Mouse (Mus musculus) liver, embryonic 14.5 days (tissue): ENCODE results near the gene Tmem229a. TPM values are rescaled to one million over a fixed set of nuclear protein-coding genes. Genes with fewer than 3 reads are reported as not detected.

Experiments
- ATAC-seq: fragments of 200-750 bp; cut with Nextera tagmentation; 2 replicates; pipeline ENCODE4 v1.8.0; 2017; ENCODE audit warnings: moderate number of reproducible peaks, mild to moderate bottlenecking, moderate library complexity; ENCODE audit not compliant: insufficient read depth
- DNase-seq, 3 experiments: peaks; one replicate each; pipeline ENCODE4 v3.0.0-alpha.2; 2012 to 2013; ENCODE audit warnings: low read depth in 3 of 3, low spot score in 3 of 3
- H3K27ac ChIP-seq: fragments of 300-500 bp; sonication (generic); 2 replicates; pipeline ENCODE4 v1.5.1; 2014; ENCODE audit warnings: moderate library complexity, mild to moderate bottlenecking, control low read depth, inconsistent platforms
- H3K27me3 ChIP-seq: fragments of 300-500 bp; sonication (generic); 2 replicates; pipeline ENCODE4 v1.6.1; 2014; ENCODE audit warnings: mild to moderate bottlenecking, low read length, moderate library complexity; ENCODE audit not compliant: control insufficient read depth, insufficient read depth
- H3K36me3 ChIP-seq: fragments of 300-500 bp; sonication (generic); replicated peaks from 2 replicates; pipeline ENCODE4 v1.6.1; 2014; ENCODE audit warnings: low read depth; ENCODE audit not compliant: control insufficient read depth, insufficient read depth
- H3K4me1 ChIP-seq, 2 experiments: fragments of 200-500 bp in 1 of 2; fragments of 300-500 bp in 1 of 2; sonication (generic) in 1 of 2; replicated peaks; 2 replicates each; pipeline ENCODE4 v1.6.1; 2012 to 2014; ENCODE audit warnings: antibody characterized with exemption in 1 of 2, inconsistent platforms in 1 of 2, low read length in 1 of 2; ENCODE audit not compliant: control insufficient read depth in 2 of 2, insufficient read depth in 2 of 2
- H3K4me2 ChIP-seq: fragments of 300-500 bp; sonication (generic); 2 replicates; pipeline ENCODE4 v1.6.1; 2014; ENCODE audit warnings: low read depth, mild to moderate bottlenecking, control low read depth, moderate library complexity
- H3K4me3 ChIP-seq, 2 experiments: fragments of 200-500 bp in 1 of 2; fragments of 300-500 bp in 1 of 2; sonication (generic) in 1 of 2; 2 replicates each; pipeline ENCODE4 v1.5.1; 2012 to 2014; ENCODE audit warnings: low read depth in 2 of 2, low read length in 2 of 2, mild to moderate bottlenecking in 2 of 2, control low read depth in 1 of 2, inconsistent platforms in 1 of 2, moderate library complexity in 1 of 2; ENCODE audit not compliant: insufficient read depth in 1 of 2
- H3K9ac ChIP-seq: fragments of 300-500 bp; sonication (generic); replicated peaks from 2 replicates; pipeline ENCODE4 v1.6.1; 2014; ENCODE audit warnings: mild to moderate bottlenecking, control low read depth, moderate library complexity
- H3K9me3 ChIP-seq: fragments of 300-500 bp; sonication (generic); 2 replicates; pipeline ENCODE4 v1.6.1; 2016; ENCODE audit warnings: low read length, mixed read lengths; ENCODE audit not compliant: control insufficient read depth
- CTCF ChIP-seq: IDR thresholded peaks from 2 replicates; pipeline ENCODE4 v1.5.1; 2016; ENCODE audit warnings: antibody characterized with exemption, low read depth, control low read depth
- EP300 ChIP-seq: IDR thresholded peaks from 2 replicates; pipeline ENCODE4 v1.6.1; 2016; ENCODE audit warnings: antibody characterized with exemption, low read depth
- WGBS: fragments of 180-500 bp; shearing (Covaris S2); extraction: QIAGEN DNeasy Blood & Tissue Kit; methylation state at CpG from one replicate; pipeline ENCODE4 v1.1.7; 2014; ENCODE audit not compliant: insufficient replicate concordance; 5-methylcytosine and 5-hydroxymethylcytosine counted together
- polyA plus RNA-seq, 2 experiments: library from polyadenylated mRNA; depleted of rRNA in 1 of 2; stranded (reverse) in 1 of 2; unstranded in 1 of 2; fragments of >200 nt; fragmentation: Nextera tagmentation in 1 of 2; extraction: Ambion mirVana in 1 of 2; gene quantifications; 2 replicates each; pipeline versions ENCODE4 v1.2.1 to v1.2.3; 2012 to 2014

The Tmem229a gene
- polyA plus RNA-seq, 2 experiments, result 0.10 TPM

DNA sequence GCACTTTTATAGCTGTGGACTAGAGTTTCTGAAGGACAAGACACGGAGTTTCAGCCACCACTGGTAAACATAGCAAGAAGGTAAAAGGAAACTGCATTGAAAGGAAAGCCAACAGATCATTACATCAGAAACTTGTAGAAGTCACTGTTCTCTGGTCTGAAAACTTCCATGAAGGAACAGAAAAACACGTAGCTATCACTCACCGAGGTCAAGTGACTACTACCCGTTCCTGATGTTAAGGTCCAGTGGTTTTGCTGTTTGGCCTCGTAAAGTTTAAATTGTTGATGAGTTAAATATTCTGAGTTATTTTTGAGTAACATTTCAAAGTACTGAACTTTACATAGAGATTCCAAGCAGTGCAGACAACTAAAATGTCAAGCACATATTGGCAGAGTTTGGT, 2.0 kb downstream of the Tmem229a start:
- Histone ChIP-seq H3K9ac (no peak overlapping the region), H3K9me3 (no peaks in the 10 kb centered on the region), H3K4me2 (no peak overlapping the region), H3K27ac (no peak overlapping the region), H3K27me3 (peaks cover 25% of the 10 kb centered on the region), H3K36me3 (no peaks in the 10 kb centered on the region), H3K4me1 (no peaks in the 10 kb centered on the region), H3K4me3 (no peak overlapping the region)
- TF ChIP-seq CTCF, result no peak
- TF ChIP-seq EP300, result no peak
- DNase-seq, result no peak
- 58% methylated on average over 5 of the region's 5 CpGs for WGBS
- ATAC-seq, result no peak

DNA sequence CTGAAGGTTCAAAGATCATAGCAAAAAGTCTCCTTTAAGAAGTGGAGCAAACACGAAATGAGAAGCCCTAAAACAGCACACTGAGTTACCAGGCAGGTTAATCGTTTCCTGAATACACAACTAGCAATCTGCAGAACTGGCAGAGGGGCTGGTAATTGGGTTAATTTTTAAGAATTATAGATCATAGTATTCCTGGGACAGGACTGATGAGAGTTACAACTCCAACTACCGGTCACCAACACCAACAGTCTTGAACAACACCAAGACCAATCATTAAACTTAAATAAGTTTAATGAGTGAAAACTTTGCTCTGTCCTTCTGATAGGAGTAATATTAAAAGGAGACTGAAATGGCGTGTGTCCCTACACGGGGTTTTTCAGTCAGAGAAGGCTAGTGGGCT, 3.8 kb downstream of the Tmem229a start:
- DNase-seq, result no peak
- Histone ChIP-seq H3K4me3 (no peak overlapping the region), H3K36me3 (no peaks in the 10 kb centered on the region), H3K9me3 (no peaks in the 10 kb centered on the region), H3K9ac (no peak overlapping the region), H3K27ac (no peak overlapping the region), H3K27me3 (peaks cover 25% of the 10 kb centered on the region), H3K4me1 (no peaks in the 10 kb centered on the region), H3K4me2 (no peak overlapping the region)
- ATAC-seq, result no peak
- TF ChIP-seq CTCF (no peak), EP300 (no peak)
- whole genome bisulfite sequencing, result 43% methylated on average over 5 of the region's 5 CpGs

DNA sequence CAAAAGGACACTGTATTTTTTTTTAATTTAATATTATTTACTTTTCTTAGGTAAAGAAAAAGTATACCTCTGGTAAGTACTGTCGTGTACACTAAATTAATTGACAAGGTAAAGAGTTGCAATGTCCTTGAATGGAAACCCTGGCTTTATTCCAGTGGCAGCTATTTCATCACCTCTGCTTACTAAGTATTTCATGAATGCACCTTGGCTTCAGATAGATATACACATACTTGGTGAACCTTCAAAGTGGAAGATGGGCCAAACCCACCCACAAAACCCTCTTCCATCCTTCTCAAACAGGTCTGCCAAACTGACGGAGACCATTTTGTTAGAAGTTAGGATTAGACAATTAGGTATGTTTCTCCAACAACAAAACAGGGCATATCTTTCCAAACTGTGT, 5.4 kb downstream of the Tmem229a start:
- DNase-seq (no peak), ATAC-seq (no peak)
- no peaks in the 10 kb centered on the region for H3K36me3 ChIP-seq
- H3K9me3 ChIP-seq, result no peaks in the 10 kb centered on the region
- TF ChIP-seq CTCF, result no peak
- no peak for TF ChIP-seq EP300
- H3K4me3 ChIP-seq, result no peak overlapping the region
- 60% methylated on average over 2 of the region's 2 CpGs for WGBS
- no peak overlapping the region for H3K27ac ChIP-seq
- H3K9ac ChIP-seq, result no peak overlapping the region
- H3K4me1 ChIP-seq, result no peaks in the 10 kb centered on the region
- peaks cover 17% of the 10 kb centered on the region for H3K27me3 ChIP-seq
- H3K4me2 ChIP-seq, result no peak overlapping the region

DNA sequence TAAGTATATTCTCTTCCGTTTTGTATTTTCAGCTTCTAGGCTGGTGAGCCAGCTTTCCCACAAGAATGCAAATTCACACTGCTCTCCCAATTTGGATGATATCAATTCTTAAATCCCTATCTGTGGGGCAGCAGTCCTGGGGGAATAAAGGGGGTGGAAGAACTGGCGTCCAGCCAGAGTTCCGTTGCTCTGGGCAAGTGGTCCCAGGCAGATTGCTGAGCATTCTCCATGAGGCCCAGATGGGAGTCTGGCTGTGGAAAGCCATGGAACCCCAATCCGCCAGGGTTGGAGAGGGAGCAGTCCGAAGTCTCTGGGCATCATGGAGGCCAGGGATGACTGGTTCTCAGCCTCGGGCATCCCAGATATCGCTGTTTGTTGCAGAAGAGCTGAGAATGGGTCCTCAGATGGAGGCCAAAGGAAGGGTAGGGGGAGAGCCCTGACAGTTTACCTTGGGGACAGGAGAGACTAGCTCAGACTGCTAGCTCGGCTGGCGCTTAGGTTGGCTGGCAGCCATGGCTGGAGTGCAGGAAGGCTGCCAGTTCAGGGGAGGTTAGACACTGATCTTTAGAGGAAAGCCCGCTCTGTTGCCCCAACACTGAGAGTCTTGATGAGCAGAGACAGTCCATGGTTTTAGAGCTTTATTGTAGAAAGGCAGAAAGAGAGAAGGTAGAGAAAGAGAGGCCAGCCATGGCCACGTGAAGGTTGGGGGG, 30.9 kb downstream of the Tmem229a start:
- Histone ChIP-seq H3K4me1 (no peaks in the 10 kb centered on the region), H3K4me3 (no peak overlapping the region), H3K27me3 (no peaks in the 10 kb centered on the region), H3K9me3 (no peaks in the 10 kb centered on the region), H3K4me2 (no peak overlapping the region), H3K27ac (no peak overlapping the region), H3K36me3 (no peaks in the 10 kb centered on the region), H3K9ac (no peak overlapping the region)
- DNase-seq, result no peak
- WGBS, result 64% methylated on average over 11 of the region's 11 CpGs
- no peak for ATAC-seq
- TF ChIP-seq CTCF (no peak), EP300 (no peak)

DNA sequence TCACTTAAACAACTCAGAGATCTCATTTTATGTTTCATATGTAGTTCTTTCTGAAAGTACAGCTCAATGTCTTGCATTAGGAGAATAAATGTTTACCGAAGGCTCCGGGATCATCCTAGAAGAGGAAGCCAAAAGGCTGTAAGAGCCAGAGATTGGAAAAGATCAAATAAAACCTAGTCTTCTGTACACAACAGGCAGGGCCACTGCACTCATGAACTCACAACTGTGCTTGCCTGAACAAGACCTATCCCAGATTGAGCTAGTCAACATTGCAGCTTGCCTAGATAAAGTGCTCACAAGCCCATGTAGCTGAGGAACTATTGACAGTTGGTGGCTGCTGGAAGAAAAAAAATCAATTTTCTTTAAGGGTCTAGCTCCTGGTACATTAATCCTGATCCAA, 42.5 kb downstream of the Tmem229a start:
- Histone ChIP-seq H3K4me1 (no peaks in the 10 kb centered on the region), H3K27me3 (no peaks in the 10 kb centered on the region), H3K4me3 (no peak overlapping the region), H3K27ac (no peak overlapping the region), H3K36me3 (no peaks in the 10 kb centered on the region), H3K9me3 (no peaks in the 10 kb centered on the region), H3K9ac (no peak overlapping the region), H3K4me2 (no peak overlapping the region)
- TF ChIP-seq CTCF, result no peak
- no peak for TF ChIP-seq EP300
- 77% methylated on average over 2 of the region's 2 CpGs for WGBS
- ATAC-seq (no peak), DNase-seq (no peak)
